Mouse (Mus musculus) forebrain, embryonic 14.5 days (tissue): ENCODE results near the gene Cntrl. TPM values are rescaled to one million over a fixed set of nuclear protein-coding genes. Genes with fewer than 3 reads are reported as not detected.

Source experiments
- ATAC-seq: fragments of 200-750 bp; cut with Nextera tagmentation; 2 replicates; pipeline ENCODE4 v1.8.0; 2017; ENCODE audit warnings: mild to moderate bottlenecking, moderate library complexity
- DNase-seq: peaks from one replicate; pipeline ENCODE4 v3.0.0-alpha.2; 2015; ENCODE audit warnings: low spot score
- H3K27ac ChIP-seq: fragments of 300-500 bp; sonication (generic); 2 replicates; pipeline ENCODE4 v1.5.1; 2014; ENCODE audit warnings: low read depth, mild to moderate bottlenecking, control low read depth, low read length, moderate library complexity
- H3K27me3 ChIP-seq: fragments of 300-500 bp; sonication (generic); replicated peaks from 2 replicates; pipeline ENCODE4 v1.6.1; 2014; ENCODE audit warnings: low read length, control low read depth, mixed read lengths; ENCODE audit not compliant: control insufficient read depth, insufficient read depth
- H3K36me3 ChIP-seq: fragments of 300-500 bp; sonication (generic); 2 replicates; pipeline ENCODE4 v1.6.1; 2014; ENCODE audit warnings: low read length, control low read depth; ENCODE audit not compliant: control insufficient read depth, insufficient read depth
- H3K4me1 ChIP-seq: fragments of 300-500 bp; sonication (generic); 2 replicates; pipeline ENCODE4 v1.6.1; 2014; ENCODE audit warnings: antibody characterized with exemption, low read length, control low read depth; ENCODE audit not compliant: control insufficient read depth, insufficient read depth
- H3K4me2 ChIP-seq: fragments of 300-500 bp; sonication (generic); 2 replicates; pipeline ENCODE4 v1.6.1; 2014; ENCODE audit warnings: mild to moderate bottlenecking, control low read depth, low read length
- H3K4me3 ChIP-seq: fragments of 300-500 bp; sonication (generic); 2 replicates; pipeline ENCODE4 v1.5.1; 2014; ENCODE audit warnings: low read depth, low read length, control low read depth
- H3K9ac ChIP-seq: fragments of 300-500 bp; sonication (generic); 2 replicates; pipeline ENCODE4 v1.6.1; 2014; ENCODE audit warnings: mild to moderate bottlenecking, low read length, control low read depth, moderate library complexity
- H3K9me3 ChIP-seq: fragments of 300-500 bp; sonication (generic); replicated peaks from 2 replicates; pipeline ENCODE4 v1.6.1; 2016; ENCODE audit warnings: low read length, control low read depth, mixed read lengths; ENCODE audit not compliant: control insufficient read depth
- WGBS: fragments of 180-500 bp; shearing (Covaris S2); extraction: QIAGEN DNeasy Blood & Tissue Kit; methylation state at CpG from one replicate; pipeline ENCODE4 v1.1.7; 2014; 5-methylcytosine and 5-hydroxymethylcytosine counted together
- polyA plus RNA-seq: library from polyadenylated mRNA; unstranded; fragments of >200 nt; fragmentation: Nextera tagmentation; extraction: Ambion mirVana; gene quantifications from 2 replicates; pipeline ENCODE4 v1.2.1, GENCODE M21; 2014

The Cntrl gene
- polyA plus RNA-seq, 1 experiment from 2014 or later = 14.9 TPM

DNA sequence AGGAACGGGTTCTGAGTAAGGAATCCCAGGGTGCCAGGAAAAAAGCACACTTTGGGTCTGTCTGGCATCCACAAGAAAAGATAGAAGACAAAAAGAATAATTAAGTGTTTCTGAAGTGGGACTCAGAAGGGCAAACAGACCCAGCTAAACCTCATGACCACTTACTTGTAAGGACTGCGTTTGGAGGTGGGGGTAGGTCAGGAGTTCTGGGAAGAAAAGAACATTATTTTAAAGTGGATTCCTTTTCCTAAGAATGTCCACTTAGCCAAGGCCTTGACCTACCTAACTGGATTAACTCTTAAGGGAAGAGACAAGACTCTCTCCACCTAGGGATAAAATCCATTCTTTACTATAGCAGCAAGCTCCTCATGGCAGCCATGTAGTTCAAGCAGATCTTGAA, 36.7 kb upstream of the Cntrl start:
- Histone ChIP-seq H3K9me3 (no peaks in the 10 kb centered on the region; the same call in 1 of the 2 replicates), H3K27ac (no peak overlapping the region), H3K27me3 (no peaks in the 10 kb centered on the region), H3K36me3 (no peaks in the 10 kb centered on the region), H3K9ac (no peak overlapping the region), H3K4me3 (no peak overlapping the region), H3K4me2 (no peak overlapping the region), H3K4me1 (no peaks in the 10 kb centered on the region)
- ATAC-seq (no peak), DNase-seq (no peak)
- WGBS = 62% methylated on average over 2 of the region's 2 CpGs

DNA sequence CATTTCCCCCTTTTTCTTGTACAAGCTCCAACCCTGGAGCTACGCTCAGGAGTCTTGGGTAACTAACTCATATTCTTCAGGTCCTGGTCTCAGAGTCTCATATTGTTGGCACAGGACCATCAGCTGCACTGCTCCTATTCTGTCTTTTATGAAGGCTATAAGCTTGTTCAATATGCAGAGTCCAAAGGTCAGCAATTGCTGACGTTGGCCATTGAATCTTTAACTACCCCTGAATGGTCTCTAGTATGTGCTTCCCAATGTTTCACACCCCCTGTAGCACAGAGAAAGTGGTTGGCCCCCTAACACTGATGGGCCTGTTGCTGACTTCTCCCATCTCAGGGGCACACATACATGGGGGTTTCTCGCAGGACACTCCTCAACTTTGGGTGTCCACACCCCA, 35.0 kb upstream of the Cntrl start:
- Histone ChIP-seq H3K27me3 (no peaks in the 10 kb centered on the region), H3K9ac (no peak overlapping the region), H3K4me2 (no peak overlapping the region), H3K36me3 (no peaks in the 10 kb centered on the region), H3K27ac (no peak overlapping the region), H3K9me3 (no peaks in the 10 kb centered on the region; the same call in 1 of the 2 replicates), H3K4me1 (no peaks in the 10 kb centered on the region), H3K4me3 (no peak overlapping the region)
- DNase-seq (no peak), ATAC-seq (no peak)
- WGBS = 90% methylated on average over 3 of the region's 3 CpGs

DNA sequence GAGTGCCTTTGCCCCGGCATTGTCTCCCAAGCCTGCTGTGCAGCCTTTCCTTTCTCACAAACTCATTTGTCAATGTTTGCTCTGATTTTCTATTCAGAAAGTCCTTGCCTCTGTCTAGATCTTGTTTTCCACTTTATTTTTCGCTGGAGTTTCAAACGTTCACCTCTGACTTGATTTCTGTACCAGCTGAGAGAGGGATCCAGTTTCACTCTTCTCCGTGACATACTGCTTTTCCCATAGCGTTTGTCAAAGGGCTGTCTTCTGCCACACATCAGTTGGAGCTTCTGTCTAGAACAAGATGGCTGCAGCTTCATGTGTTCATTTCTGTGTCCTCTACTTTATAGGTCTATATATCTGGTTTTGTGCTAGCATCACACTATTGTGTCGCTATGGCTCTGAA, 30.1 kb upstream of the Cntrl start:
- Histone ChIP-seq H3K27me3 (no peaks in the 10 kb centered on the region), H3K4me2 (no peak overlapping the region), H3K9me3 (no peaks in the 10 kb centered on the region), H3K27ac (no peak overlapping the region), H3K36me3 (no peaks in the 10 kb centered on the region), H3K9ac (no peak overlapping the region), H3K4me3 (no peak overlapping the region), H3K4me1 (no peaks in the 10 kb centered on the region)
- DNase-seq (no peak), ATAC-seq (no peak)
- WGBS = 76% methylated on average over 6 of the region's 6 CpGs

DNA sequence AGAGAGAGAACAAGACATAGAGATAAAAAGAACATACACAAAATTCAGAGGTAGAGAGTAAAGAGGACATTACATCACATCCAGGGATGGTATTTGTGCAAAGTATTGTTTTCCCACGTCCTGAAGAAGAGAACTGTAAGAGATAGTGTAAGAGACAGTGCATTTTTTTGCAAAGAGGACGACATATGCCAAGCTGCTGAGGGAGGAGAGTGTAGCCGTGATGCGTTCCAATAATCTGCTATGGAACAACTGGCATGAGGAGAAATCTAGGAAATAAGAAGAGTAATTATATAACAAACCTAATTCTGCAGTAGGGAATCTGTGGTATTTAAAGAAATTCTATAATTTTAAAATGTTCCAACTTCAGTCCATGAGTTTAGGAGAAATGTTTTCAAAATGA, 21.9 kb upstream of the Cntrl start:
- H3K27ac ChIP-seq = no peak overlapping the region
- DNase-seq (no peak), ATAC-seq (no peak)
- no peaks in the 10 kb centered on the region for H3K27me3 ChIP-seq
- H3K4me1 ChIP-seq = no peaks in the 10 kb centered on the region
- no peak overlapping the region for H3K4me2 ChIP-seq
- H3K36me3 ChIP-seq = no peaks in the 10 kb centered on the region
- H3K9me3 ChIP-seq = no peaks in the 10 kb centered on the region
- H3K9ac ChIP-seq = no peak overlapping the region
- no peak overlapping the region for H3K4me3 ChIP-seq
- 65% methylated on average over 4 of the region's 4 CpGs for WGBS

DNA sequence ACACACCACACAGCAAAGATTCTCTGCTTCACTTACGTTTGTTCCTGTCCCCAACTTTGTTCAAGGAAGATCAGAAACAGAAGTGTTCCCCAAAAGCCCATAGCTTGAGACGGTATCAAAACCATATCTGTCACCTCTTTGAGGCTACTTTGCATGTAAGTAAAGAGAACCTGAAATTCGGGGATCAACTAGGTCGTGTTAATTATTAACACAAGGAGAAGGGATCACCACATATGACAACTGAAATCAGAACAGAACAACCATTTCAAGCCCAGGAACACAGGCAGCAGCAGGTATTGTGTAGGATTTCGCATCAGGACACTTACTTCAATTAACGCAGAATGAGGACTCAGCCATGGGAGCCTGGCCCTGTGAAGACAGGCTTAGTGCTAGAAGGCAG, 8.8 kb upstream of the Cntrl start:
- DNase-seq (no peak), ATAC-seq (no peak)
- H3K4me1 ChIP-seq = no peaks in the 10 kb centered on the region
- whole genome bisulfite sequencing = 84% methylated on average over 6 of the region's 6 CpGs
- H3K27ac ChIP-seq = no peak overlapping the region
- H3K4me3 ChIP-seq = no peak overlapping the region
- H3K9me3 ChIP-seq = no peaks in the 10 kb centered on the region
- no peaks in the 10 kb centered on the region for H3K27me3 ChIP-seq
- H3K4me2 ChIP-seq = no peak overlapping the region
- no peaks in the 10 kb centered on the region for H3K36me3 ChIP-seq
- H3K9ac ChIP-seq = no peak overlapping the region

DNA sequence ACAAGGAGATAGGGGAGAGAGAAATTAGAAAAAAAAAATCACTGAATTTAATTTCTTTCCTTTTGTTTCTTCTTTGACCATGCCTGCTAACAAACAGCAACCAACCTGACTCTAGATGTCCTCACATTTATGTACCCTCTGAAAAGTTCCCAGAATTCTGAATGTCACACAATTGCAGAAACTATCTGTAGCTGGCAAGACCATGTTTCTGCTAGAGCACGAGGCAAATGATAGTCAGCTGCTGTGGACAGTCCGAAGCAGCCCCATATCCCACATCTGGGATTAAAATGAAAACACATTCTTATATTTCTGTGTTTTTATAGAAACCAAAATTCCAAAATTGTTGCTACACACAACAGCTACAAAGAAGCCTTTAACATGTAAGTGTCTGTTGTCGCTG, 7.8 kb upstream of the Cntrl start, which contains the start of gene AI182371:
Gene AI182371 (minus strand): TSS at position 101 of the 400 bp plus-strand sequence.
- no peaks in the 10 kb centered on the region for H3K4me1 ChIP-seq
- ATAC-seq (no peak), DNase-seq (no peak)
- H3K9ac ChIP-seq = no peak within 1 kb of the TSS
- no peaks in the 10 kb centered on the region for H3K36me3 ChIP-seq
- no peak within 1 kb of the TSS for H3K27ac ChIP-seq
- H3K4me3 ChIP-seq = no peak within 1 kb of the TSS
- 93% methylated on average over 3 of the region's 3 CpGs for WGBS
- H3K4me2 ChIP-seq = no peak within 1 kb of the TSS
- H3K9me3 ChIP-seq = no peaks in the 10 kb centered on the region
- no peaks in the 10 kb centered on the region for H3K27me3 ChIP-seq

DNA sequence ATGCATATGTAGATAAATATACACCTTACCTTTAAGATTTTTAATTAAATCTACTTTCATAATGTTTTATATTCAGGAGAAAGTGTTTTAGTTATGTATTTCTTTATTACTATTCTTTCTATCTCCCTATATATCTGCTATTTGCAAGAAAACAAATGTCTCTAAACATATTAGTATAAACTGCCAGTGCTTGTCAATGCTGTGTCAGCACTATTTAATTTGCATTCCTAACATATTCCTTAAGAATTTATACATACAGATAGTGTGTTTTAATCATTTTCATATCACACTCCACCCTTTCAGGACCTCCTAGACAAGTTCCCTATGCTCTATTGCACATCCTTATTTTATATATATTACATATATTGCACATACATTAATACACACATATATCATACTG, 6.5 kb upstream of the Cntrl start:
- no peak overlapping the region for H3K27ac ChIP-seq
- DNase-seq = no peak
- H3K27me3 ChIP-seq = no peaks in the 10 kb centered on the region
- no peaks in the 10 kb centered on the region for H3K9me3 ChIP-seq
- H3K4me2 ChIP-seq = no peak overlapping the region
- no peaks in the 10 kb centered on the region for H3K36me3 ChIP-seq
- H3K9ac ChIP-seq = no peak overlapping the region
- no peak overlapping the region for H3K4me3 ChIP-seq
- ATAC-seq = no peak
- H3K4me1 ChIP-seq = no peaks in the 10 kb centered on the region

DNA sequence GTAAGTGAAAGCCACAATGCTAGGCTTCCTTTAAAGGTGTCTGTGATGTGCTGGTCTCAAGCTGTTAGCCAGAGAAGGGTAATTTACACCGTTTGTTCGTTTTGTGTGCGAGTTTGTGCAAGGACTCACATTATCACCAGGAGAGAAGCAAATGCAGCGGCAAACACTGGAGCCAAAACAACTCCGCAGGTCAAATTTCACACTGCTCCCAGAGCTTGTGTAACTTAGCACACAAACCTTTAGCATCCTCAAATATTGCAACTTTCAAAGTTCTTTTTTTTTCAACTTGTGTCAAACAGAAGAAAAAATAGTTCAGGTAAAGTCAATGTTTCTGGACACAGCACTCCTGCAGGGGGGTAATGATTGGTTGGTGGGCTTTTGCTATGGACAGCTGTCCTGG, 5.7 kb upstream of the Cntrl start:
- Histone ChIP-seq H3K36me3 (no peaks in the 10 kb centered on the region), H3K4me3 (no peak overlapping the region), H3K9me3 (no peaks in the 10 kb centered on the region), H3K27ac (no peak overlapping the region), H3K4me1 (no peaks in the 10 kb centered on the region), H3K9ac (no peak overlapping the region), H3K27me3 (no peaks in the 10 kb centered on the region), H3K4me2 (no peak overlapping the region)
- 80% methylated on average over 5 of the region's 5 CpGs for WGBS
- DNase-seq = no peak
- no peak for ATAC-seq

DNA sequence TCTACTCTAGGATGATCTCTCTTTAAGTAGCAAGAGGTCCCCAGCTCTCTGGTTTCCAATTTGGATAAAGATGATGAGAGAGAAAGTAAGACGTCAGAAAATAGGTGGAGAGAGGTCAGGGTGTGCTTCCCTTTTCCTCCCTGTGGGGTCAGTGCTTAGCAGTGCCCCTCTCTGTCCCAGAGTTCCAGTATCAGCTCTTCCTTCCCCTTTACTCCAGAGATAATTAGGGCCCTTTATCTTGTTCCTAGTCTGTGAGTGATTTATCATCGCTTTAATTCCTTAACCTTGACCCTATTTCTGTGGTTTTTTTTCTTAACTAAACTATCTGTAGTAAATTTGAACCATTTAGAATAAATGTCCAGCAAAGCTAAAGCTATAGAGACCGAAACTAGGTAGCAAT, 4.4 kb upstream of the Cntrl start:
- Histone ChIP-seq H3K27me3 (no peaks in the 10 kb centered on the region), H3K9ac (no peak overlapping the region), H3K27ac (no peak overlapping the region), H3K9me3 (no peaks in the 10 kb centered on the region), H3K4me3 (no peak overlapping the region), H3K36me3 (no peaks in the 10 kb centered on the region), H3K4me1 (no peaks in the 10 kb centered on the region), H3K4me2 (no peak overlapping the region)
- WGBS = 68% methylated on average over 3 of the region's 3 CpGs
- no peak for DNase-seq
- ATAC-seq = no peak
